Mouse (Mus musculus) megakaryocyte progenitor cell, adult 5-6 weeks (primary cell): Measurements from ENCODE around the gene Rcl1. TPM values are rescaled to one million over a fixed set of nuclear protein-coding genes. Genes with fewer than 3 reads are reported as not detected.

Experiments
- ATAC-seq: replicated peaks from 2 replicates; pipeline ENCODE4 v1.8.0; 2016; ENCODE audit warnings: mild to moderate bottlenecking, moderate TSS enrichment, inconsistent platforms; ENCODE audit not compliant: poor library complexity
- total RNA-seq, 2 experiments: library from RNA; stranded (forward) in 1 of 2; stranded (reverse) in 1 of 2; fragments of 157-497, 149-512 nt in 1 of 2; fragments of 200-1000 nt in 1 of 2; gene quantifications; 2 replicates each; pipeline versions ENCODE4 v1.2.3 to v1.2.4; 2015 to 2017

Rcl1 gene
- total RNA-seq, 2 experiments from 2014 or later: 36.9 to 55.3 TPM

DNA sequence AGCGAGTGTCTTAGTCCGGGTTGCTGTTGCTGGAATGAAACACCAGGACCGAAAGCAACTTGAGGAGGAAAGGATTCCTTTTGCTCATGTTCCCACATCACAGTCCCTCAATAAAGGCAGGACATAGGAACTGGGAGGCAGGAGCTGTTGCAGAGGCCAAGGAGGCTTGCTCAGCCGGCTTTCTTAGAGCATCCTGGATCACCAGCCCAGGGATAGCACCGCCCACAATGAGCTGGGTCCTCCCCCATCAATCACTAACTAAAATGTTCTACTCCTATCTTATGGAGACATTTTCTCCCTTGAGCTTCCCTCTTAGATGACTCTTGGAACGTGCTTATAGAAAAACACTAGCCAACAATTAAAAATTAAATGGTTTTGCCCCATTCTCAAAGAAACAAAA lies 48.4 kb downstream of the Rcl1 start:
- no peak for ATAC-seq

GRCm38 (mm10) chr19:29150038-29150437 lies 48.9 kb downstream of the Rcl1 start:
- ATAC-seq: no peak

- no peak for ATAC-seq
Measured at GRCm38 (mm10) chr19:29151443-29151842, 50.3 kb downstream of the Rcl1 start.

GRCm38 (mm10) chr19:29155552-29155951 lies 54.4 kb downstream of the Rcl1 start:
- ATAC-seq: no peak

DNA sequence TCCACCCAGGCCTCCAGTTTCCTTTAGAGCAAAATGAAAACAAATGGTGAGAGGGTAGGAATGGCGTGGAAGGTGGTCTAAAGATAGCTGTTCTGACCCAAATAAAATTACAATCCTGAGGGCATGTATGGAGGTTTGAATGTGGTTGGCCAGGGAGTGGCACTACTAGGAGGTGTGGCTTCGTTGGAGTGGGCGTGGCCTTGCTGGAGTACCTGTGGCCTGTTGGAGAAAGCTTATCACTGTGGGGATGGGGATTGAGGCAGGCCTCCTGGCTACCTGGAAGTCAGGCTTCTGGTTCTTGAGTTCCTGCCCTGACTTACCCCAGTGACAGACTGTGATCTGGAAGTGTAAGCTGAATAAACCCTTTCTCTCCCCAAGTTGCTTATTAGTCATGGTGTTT lies 55.2 kb downstream of the Rcl1 start:
- peak; percentile 38; the same call in 1 of the 2 replicates for ATAC-seq

- ATAC-seq: peak; percentile 50
Measured at GRCm38 (mm10) chr19:29157678-29158466, 56.7 kb downstream of the Rcl1 start.

DNA sequence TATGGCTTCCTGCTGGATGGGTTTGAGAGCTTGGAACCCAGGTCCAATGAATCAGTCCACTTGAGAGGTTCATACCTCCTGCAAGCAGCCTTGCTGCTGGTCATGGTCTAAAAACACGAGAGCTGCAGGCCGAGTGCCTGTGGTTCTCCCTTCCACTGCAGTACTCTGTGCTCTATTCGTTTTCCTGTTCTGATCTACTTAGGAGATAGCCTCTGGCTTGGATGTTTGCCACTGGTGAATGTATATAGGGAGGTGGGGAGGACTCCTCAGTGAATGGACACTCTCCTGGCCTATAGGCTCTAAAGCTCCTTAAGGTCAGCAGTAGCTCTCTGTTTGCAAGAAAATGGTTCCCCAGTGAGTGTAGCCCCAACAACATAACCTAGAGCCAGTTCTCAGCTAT lies 57.3 kb downstream of the Rcl1 start:
- ATAC-seq: peak; percentile 33; the same call in 1 of the 2 replicates

DNA sequence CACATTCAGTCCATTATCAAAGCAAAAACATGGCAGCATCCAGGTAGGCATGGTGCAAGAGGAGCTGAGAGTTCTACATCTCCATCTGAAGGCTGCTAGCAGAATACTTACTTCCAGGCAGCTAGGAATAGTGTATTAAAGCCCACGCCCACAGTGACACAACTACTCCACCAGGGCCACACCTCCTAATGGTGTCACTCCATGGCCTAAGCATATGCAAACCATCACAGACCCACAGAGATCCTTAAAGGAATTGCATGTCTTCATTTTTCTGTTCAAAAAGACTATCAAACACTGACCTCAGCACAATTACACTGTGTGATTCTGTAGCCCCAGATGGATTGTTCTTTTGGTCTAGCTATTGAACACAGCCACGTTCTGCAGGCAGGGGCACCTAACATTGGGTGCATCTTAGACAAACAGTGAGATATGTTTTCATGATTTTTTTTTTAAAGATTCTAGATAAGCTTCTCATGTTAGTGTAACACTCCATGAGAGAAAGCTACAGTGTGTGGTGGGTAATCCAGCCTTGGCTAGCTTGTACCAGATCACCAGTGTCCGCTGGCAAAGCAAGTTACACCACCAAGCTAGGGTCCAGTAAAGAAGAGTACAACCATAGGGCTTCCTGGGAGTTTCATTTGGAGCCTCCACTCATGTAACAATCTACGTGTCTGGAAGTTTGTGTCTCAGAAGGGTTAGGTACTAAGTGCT lies 62.8 kb downstream of the Rcl1 start:
- ATAC-seq: peak; percentile 24

DNA sequence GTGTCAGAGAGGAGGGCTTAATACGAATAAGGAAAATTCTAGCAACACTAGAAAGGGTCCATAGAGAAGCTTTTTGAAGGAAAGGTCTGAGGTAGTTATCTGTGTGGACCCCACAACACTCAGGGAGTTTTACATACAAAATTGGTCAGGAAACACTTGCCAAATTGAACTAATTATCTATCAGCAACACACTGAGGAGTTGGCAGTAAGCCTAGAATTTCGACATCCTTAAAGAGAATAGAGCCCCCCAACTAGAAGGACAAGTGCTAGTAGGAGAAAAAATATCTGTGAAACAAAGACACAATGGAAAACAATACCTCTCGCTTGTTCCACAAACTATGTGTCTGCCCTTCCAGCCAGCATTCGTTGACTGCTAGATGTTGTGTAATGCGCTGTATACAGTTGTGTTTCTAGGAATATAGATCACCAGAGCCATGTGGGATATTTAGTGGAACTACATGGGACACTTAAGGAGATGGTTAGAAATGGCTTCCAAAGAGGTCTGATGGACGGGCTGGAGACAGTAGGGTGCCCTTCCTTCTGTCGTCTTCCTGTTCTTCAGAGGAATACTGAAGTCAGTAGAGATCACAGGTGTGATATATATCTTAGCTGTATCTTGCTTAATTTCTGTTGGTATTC lies 63.5 kb downstream of the Rcl1 start:
- ATAC-seq: peak; percentile 84

- no peak for ATAC-seq
Measured at GRCm38 (mm10) chr19:29167938-29168337, 66.8 kb downstream of the Rcl1 start.

- ATAC-seq: peak; percentile 42
Measured at GRCm38 (mm10) chr19:29180336-29180735, 79.2 kb downstream of the Rcl1 start.

DNA sequence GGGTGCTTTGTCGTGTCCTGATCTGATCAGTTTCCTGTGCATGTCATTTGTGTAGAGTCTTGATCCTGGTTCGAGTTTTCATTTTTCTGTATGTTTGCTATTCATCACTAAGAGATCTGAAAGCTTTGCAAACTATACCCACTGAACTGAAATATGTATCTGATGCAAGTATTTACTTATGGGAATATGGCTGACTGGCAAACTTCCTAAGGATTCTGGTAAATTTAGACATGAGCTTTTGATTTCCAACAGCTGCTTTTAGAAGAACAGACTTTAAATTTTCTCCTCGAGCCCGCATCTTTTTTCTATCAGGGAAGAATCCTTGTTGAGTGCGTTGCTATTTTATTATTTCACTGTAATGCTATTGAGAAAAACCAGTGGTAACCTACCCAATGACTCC lies 81.0 kb downstream of the Rcl1 start:
- ATAC-seq: no peak

DNA sequence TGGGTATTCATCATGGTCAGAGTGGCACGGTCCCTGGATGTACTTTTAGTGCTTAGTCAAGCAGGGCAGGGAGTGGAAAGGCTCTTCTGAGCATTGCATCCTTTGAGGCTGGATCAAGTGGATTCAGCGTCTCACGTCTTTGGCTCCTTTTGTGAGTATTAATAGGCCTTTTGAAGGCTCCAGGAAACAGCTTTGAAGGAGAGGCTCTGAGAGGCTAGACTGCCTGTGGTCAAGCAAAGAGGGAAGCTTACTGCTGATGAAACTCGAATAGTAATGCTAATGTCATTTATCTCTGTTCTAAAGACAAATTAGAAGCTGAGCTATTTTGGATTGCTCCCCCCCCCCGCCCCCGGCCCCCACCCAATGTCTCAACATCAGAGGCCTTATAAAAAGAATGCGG lies 83.9 kb downstream of the Rcl1 start:
- peak; percentile 41; the same call in 1 of the 2 replicates for ATAC-seq

DNA sequence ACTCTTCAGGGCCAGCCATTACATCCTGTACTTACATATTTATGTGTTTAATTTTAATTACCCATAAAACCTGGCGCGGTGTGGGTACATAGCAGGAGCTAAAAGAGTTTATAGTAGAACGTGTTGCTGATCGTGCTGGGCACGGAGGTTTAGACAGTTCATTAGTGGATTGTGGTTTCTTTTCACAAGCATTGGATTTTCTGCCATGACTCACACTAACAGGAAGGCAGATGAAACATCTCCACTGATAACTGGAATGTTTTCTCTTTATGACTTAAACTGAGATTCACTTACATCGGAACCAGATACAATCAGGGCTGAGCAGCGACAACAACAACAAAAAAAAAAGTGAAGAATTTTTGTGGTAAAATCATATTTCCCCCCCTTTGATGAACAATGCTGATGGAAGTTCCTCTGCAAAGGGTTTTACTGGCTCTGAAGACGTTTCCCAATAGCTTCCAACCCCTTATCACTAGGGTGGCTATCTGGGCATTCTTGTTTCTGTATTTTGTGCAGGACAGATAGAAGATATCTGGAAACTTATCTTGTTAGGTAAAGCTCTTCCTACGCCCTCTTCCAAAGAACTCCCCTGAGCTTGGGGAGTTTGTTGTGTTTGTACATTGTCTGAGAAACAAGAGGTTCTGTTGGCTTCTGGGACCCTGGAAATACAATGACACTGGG lies 84.5 kb downstream of the Rcl1 start:
- ATAC-seq: peak; percentile 32; the same call in 1 of the 2 replicates

- ATAC-seq: peak; percentile 47; the same call in 1 of the 2 replicates
Measured at GRCm38 (mm10) chr19:29188879-29189278, 87.7 kb downstream of the Rcl1 start.

Other genes starting within 250 kb of the Rcl1 start
- 11.4 and 13.7 TPM in 2 replicates for gene Plpp6, start 137.4 kb upstream of the Rcl1 start, total RNA-seq (2015)
- 5.5 and 5.9 TPM in 2 replicates for gene Plpp6, start 137.4 kb upstream of the Rcl1 start, total RNA-seq (2017)
- gene 4430402I18Rik, start 133.6 kb upstream of the Rcl1 start, total RNA-seq (2015): 0.12 TPM in 1 of 2 replicates, not detected in the other
- 0.21 TPM in 1 of 2 replicates, not detected in the other for gene 4430402I18Rik, start 133.6 kb upstream of the Rcl1 start, total RNA-seq (2017)
- gene Cdc37l1, start 111.0 kb upstream of the Rcl1 start, total RNA-seq (2015): 28.5 and 45.0 TPM in 2 replicates
- 31.0 and 48.1 TPM in 2 replicates for gene Cdc37l1, start 111.0 kb upstream of the Rcl1 start, total RNA-seq (2017)
- gene Ak3, start 53.4 kb upstream of the Rcl1 start, total RNA-seq (2015): 41.5 and 50.1 TPM in 2 replicates
- 22.3 and 29.4 TPM in 2 replicates for gene Ak3, start 53.4 kb upstream of the Rcl1 start, total RNA-seq (2017)
- 41.2 and 41.7 TPM in 2 replicates for gene Jak2, start 150.5 kb downstream of the Rcl1 start, total RNA-seq (2015)
- 36.7 and 43.8 TPM in 2 replicates for gene Jak2, start 150.5 kb downstream of the Rcl1 start, total RNA-seq (2017)
- 2.3 and 3.7 TPM in 2 replicates for gene Insl6, start 224.0 kb downstream of the Rcl1 start, total RNA-seq (2015)
- 1.1 and 1.7 TPM in 2 replicates for gene Insl6, start 224.0 kb downstream of the Rcl1 start, total RNA-seq (2017)
- gene Rln1, start 233.3 kb downstream of the Rcl1 start, total RNA-seq (2015): not detected in 2 replicates
- not detected in 2 replicates for gene Rln1, start 233.3 kb downstream of the Rcl1 start, total RNA-seq (2017)